Mouse (Mus musculus): ENCODE results near the gene Sptb. TPM values are rescaled to one million over a fixed set of nuclear protein-coding genes. Genes with fewer than 3 reads are reported as not detected.

The Sptb gene
- polyA plus RNA-seq, 1 experiment from 2014 or later: 8.0 TPM

DNA sequence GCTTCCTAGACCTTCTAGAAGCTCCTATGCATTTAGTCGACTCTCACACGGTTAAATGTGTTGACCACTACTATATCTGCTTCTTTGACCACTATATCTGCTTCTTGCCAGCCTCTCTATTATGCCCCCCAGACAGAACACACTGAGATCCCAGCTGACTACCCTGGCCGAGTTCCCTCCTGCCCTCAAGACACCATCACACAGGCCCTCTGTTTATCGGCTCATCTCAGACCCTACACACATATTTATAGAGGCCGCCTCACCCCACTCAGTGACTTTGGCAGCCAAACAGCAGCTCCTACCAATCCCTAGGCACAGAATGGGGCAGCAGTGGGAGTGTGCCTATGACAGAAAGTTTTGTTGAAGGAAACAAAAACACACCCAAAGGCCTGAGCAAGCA is 14.6 kb downstream of the Sptb start:
- no peak overlapping the region for H3K4me3 ChIP-seq
- WGBS: 68% methylated on average over 5 of the region's 5 CpGs
- no peaks in the 10 kb centered on the region for H3K9me3 ChIP-seq
- H3K36me3 ChIP-seq: no peaks in the 10 kb centered on the region
- ATAC-seq (ENCODE audit: low FRiP score, low read depth): 0 out of 2 replicates have a peak, but pooled peaks have one; percentile 42
- H3K4me1 ChIP-seq (replicated peaks): peaks cover 14% of the 10 kb centered on the region
- H3K27ac ChIP-seq (replicated peaks): no peak overlapping the region
- H3K4me2 ChIP-seq: no peak overlapping the region
- no peak overlapping the region for H3K9ac ChIP-seq
- no peaks in the 10 kb centered on the region for H3K27me3 ChIP-seq

GRCm38 (mm10) chr12:76694801-76695505 is 15.4 kb downstream of the Sptb start:
- 4% methylated on average over 17 of the region's 17 CpGs for WGBS
- Histone ChIP-seq H3K9me3 (no peaks in the 10 kb centered on the region), H3K4me1 (replicated peaks) (peaks cover 14% of the 10 kb centered on the region), H3K27ac (replicated peaks) (peak overlapping the region; percentile 60), H3K36me3 (no peaks in the 10 kb centered on the region), H3K27me3 (no peaks in the 10 kb centered on the region), H3K4me3 (peak overlapping the region; percentile 26), H3K9ac (no peak overlapping the region), H3K4me2 (peak overlapping the region; percentile 59)
- peak; percentile 76 for ATAC-seq (ENCODE audit: low FRiP score, low read depth)

- no peaks in the 10 kb centered on the region for H3K9me3 ChIP-seq
- no peak overlapping the region for H3K27ac ChIP-seq (replicated peaks)
- no peak overlapping the region for H3K4me3 ChIP-seq
- no peaks in the 10 kb centered on the region for H3K27me3 ChIP-seq
- ATAC-seq (ENCODE audit: low FRiP score, low read depth): no peak
- no peak overlapping the region for H3K4me2 ChIP-seq
- 0 out of 2 replicates have a peak, but pooled peaks cover 3% of the 10 kb centered on the region for H3K4me1 ChIP-seq (replicated peaks)
- no peaks in the 10 kb centered on the region for H3K36me3 ChIP-seq
- no peak overlapping the region for H3K9ac ChIP-seq
- 77% methylated on average over 10 of the region's 10 CpGs for WGBS
Observed at GRCm38 (mm10) chr12:76687498-76688200, 22.7 kb downstream of the Sptb start.

DNA sequence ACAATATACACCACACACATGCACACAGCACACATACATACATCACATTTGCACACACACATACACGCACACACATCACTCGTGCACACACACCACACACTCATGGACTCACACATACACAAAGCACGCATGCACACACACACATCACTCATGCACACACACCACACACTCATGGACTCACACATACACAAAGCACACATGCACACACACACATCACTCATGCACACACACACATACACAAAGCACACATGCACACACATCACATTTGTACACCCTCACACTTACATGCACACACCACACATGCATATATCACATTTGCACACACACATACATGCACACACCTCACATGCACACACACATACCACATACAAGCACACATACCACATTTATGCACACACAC is 24.7 kb downstream of the Sptb start:
- Histone ChIP-seq H3K27me3 (no peaks in the 10 kb centered on the region), H3K4me2 (no peak overlapping the region), H3K36me3 (no peaks in the 10 kb centered on the region), H3K4me3 (no peak overlapping the region), H3K9me3 (no peaks in the 10 kb centered on the region), H3K9ac (no peak overlapping the region), H3K4me1 (replicated peaks) (0 out of 2 replicates have a peak, but pooled peaks cover 3% of the 10 kb centered on the region), H3K27ac (replicated peaks) (no peak overlapping the region)
- 93% methylated on average over 3 of the region's 3 CpGs for WGBS
- ATAC-seq (ENCODE audit: low FRiP score, low read depth): no peak

DNA sequence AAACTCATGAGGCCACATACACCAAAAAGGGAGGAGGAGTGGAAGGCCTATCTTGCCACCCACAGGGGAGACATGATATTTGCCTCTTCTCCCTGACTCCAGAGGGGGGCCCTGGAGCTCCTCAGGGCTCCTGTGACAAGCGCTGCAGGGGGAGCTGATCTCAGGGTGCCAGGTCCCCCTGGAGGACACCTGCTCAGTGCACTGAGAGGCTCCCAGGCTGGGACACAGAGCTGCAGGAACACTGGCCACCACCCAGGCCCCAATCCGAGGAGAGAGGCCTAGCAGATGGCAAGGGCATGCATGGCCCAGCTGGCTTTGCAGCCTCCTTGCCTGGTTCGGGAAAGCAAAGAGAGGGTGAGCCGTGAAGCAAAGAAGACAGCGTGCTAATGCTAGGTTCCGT is 25.9 kb downstream of the Sptb start:
- H3K27ac ChIP-seq (replicated peaks): no peak overlapping the region
- ATAC-seq (ENCODE audit: low FRiP score, low read depth): no peak
- no peak overlapping the region for H3K4me3 ChIP-seq
- H3K9ac ChIP-seq: no peak overlapping the region
- no peaks in the 10 kb centered on the region for H3K36me3 ChIP-seq
- H3K4me1 ChIP-seq (replicated peaks): 0 out of 2 replicates have a peak, but pooled peaks cover 3% of the 10 kb centered on the region
- whole genome bisulfite sequencing: 73% methylated on average over 6 of the region's 6 CpGs
- H3K4me2 ChIP-seq: no peak overlapping the region
- H3K9me3 ChIP-seq: no peaks in the 10 kb centered on the region
- H3K27me3 ChIP-seq: no peaks in the 10 kb centered on the region

DNA sequence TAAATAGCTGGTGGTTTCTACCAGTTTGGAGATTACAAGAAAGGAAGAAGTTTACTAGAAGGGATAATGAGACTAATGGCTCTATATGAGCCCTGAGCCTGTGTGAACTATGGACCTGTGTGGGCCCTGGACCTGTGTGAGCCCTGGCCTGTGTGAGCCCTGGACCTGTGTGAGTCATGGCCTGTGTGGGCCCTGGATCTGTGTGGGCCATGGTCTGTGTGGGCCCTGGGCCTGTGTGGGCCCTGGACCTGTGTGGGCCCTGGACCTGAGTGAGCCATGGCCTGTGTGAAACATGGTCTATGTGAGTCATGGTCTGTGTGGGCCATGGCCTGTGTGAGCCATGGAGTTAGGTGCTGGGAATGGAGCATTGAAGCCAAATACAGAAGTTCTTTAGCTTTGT is 28.4 kb downstream of the Sptb start:
- H3K4me2 ChIP-seq: no peak overlapping the region
- no peaks in the 10 kb centered on the region for H3K27me3 ChIP-seq
- no peak overlapping the region for H3K27ac ChIP-seq (replicated peaks)
- H3K4me3 ChIP-seq: no peak overlapping the region
- no peaks in the 10 kb centered on the region for H3K36me3 ChIP-seq
- 0 out of 2 replicates have a peak, but pooled peaks cover 3% of the 10 kb centered on the region for H3K4me1 ChIP-seq (replicated peaks)
- 0 out of 2 replicates have a peak, but pooled peaks have one; percentile 42 for ATAC-seq (ENCODE audit: low FRiP score, low read depth)
- H3K9me3 ChIP-seq: no peaks in the 10 kb centered on the region
- no peak overlapping the region for H3K9ac ChIP-seq

DNA sequence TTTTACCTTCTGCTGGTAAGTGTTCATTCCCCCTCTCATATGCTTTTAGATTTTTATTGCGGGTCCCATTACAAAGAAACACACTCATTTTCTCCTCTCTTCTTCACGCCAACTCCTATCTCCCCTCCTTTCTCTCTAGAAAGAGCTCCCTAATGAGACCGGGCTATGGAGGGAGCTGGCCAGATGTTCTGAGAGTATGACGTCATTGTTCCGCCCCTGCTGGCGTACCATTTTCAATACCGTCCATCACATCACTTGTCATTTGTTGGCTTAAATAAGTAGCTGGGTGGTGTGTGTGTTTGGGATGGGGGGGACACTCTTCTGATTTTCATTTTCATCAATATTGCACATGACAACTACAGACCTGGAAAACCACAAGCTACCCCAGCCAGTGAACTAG is 33.3 kb downstream of the Sptb start:
- Histone ChIP-seq H3K4me3 (no peak overlapping the region), H3K27ac (replicated peaks) (no peak overlapping the region), H3K27me3 (no peaks in the 10 kb centered on the region), H3K36me3 (no peaks in the 10 kb centered on the region), H3K4me1 (replicated peaks) (peaks cover 12% of the 10 kb centered on the region; the same call in 1 of the 2 replicates), H3K4me2 (no peak overlapping the region), H3K9me3 (no peaks in the 10 kb centered on the region), H3K9ac (no peak overlapping the region)
- 60% methylated on average over 7 of the region's 7 CpGs for WGBS
- ATAC-seq (ENCODE audit: low FRiP score, low read depth): no peak

DNA sequence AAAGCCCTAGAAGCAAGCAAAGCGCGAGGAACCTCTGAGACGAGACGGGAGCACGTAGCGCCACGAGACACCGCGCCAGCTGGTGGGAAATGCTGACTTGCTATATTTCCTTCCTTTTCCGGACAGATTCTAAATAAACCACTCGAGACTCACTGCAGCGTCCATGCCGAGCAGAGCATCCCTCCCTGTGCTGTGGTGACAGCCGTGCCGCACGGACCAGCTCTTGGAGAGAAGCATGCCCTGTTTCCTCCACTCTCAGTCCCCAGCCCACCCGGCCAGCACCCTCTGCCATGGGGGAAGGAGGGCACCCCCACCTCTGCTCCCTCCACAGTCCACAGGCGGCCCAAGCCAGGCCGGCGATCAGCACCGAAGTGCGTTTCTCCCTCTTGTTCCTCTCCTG is 33.9 kb downstream of the Sptb start:
- WGBS: 76% methylated on average over 22 of the region's 22 CpGs
- ATAC-seq (ENCODE audit: low FRiP score, low read depth): no peak

GRCm38 (mm10) chr12:76675364-76675763 is 35.0 kb downstream of the Sptb start:
- H3K9ac ChIP-seq: no peak overlapping the region
- peak overlapping the region; percentile 3; the same call in 1 of the 2 replicates for H3K27ac ChIP-seq (replicated peaks)
- H3K4me3 ChIP-seq: no peak overlapping the region
- no peaks in the 10 kb centered on the region for H3K36me3 ChIP-seq
- no peaks in the 10 kb centered on the region for H3K9me3 ChIP-seq
- no peaks in the 10 kb centered on the region for H3K27me3 ChIP-seq
- 53% methylated on average over 5 of the region's 5 CpGs for WGBS
- no peak for ATAC-seq (ENCODE audit: low FRiP score, low read depth)
- no peak overlapping the region for H3K4me2 ChIP-seq
- H3K4me1 ChIP-seq (replicated peaks): peaks cover 12% of the 10 kb centered on the region; the same call in 1 of the 2 replicates

More for the DNA sequence above, 33.9 kb downstream of the Sptb start:
- H3K4me3 ChIP-seq: no peak overlapping the region
- no peak overlapping the region for H3K4me2 ChIP-seq
- H3K27ac ChIP-seq (replicated peaks): no peak overlapping the region; the same call in 1 of the 2 replicates
- H3K27me3 ChIP-seq: no peaks in the 10 kb centered on the region
- no peaks in the 10 kb centered on the region for H3K36me3 ChIP-seq
- peaks cover 12% of the 10 kb centered on the region; the same call in 1 of the 2 replicates for H3K4me1 ChIP-seq (replicated peaks)
- no peaks in the 10 kb centered on the region for H3K9me3 ChIP-seq
- H3K9ac ChIP-seq: no peak overlapping the region

DNA sequence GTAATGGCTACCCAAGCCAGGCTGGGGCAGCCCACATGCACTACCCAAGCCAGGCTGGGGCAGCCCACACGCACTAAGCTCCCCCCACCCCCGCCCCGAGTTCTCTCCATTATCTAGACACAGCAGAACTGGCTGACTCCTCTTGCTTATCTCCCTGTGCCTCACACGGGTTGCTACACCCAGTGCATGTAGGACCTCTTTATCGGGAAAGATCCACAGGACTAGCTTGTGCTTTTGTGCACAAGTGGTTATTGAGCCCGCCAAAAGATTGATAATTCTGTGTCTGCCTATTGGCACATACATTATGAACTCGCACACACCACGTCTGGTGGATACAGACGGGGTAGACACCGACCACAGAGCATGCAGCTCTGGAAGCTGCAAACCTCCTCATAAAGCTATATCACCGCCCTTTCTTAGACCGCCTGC is 36.5 kb downstream of the Sptb start:
- H3K4me3 ChIP-seq: no peak overlapping the region
- 0 out of 2 replicates have a peak, but pooled peaks have one; percentile 9 for ATAC-seq (ENCODE audit: low FRiP score, low read depth)
- H3K27ac ChIP-seq (replicated peaks): no peak overlapping the region
- H3K27me3 ChIP-seq: no peaks in the 10 kb centered on the region
- peaks cover 12% of the 10 kb centered on the region; the same call in 1 of the 2 replicates for H3K4me1 ChIP-seq (replicated peaks)
- H3K36me3 ChIP-seq: no peaks in the 10 kb centered on the region
- WGBS: 80% methylated on average over 12 of the region's 12 CpGs
- H3K4me2 ChIP-seq: no peak overlapping the region
- H3K9me3 ChIP-seq: no peaks in the 10 kb centered on the region
- no peak overlapping the region for H3K9ac ChIP-seq

GRCm38 (mm10) chr12:76672008-76672407 is 38.3 kb downstream of the Sptb start:
- Histone ChIP-seq H3K9ac (no peak overlapping the region), H3K27ac (replicated peaks) (no peak overlapping the region), H3K27me3 (no peaks in the 10 kb centered on the region), H3K4me1 (replicated peaks) (peaks cover 12% of the 10 kb centered on the region; the same call in 1 of the 2 replicates), H3K4me2 (no peak overlapping the region), H3K4me3 (no peak overlapping the region), H3K36me3 (no peaks in the 10 kb centered on the region), H3K9me3 (no peaks in the 10 kb centered on the region)
- no peak for ATAC-seq (ENCODE audit: low FRiP score, low read depth)
- 81% methylated on average over 8 of the region's 8 CpGs for WGBS

GRCm38 (mm10) chr12:76670533-76671086 is 39.7 kb downstream of the Sptb start:
- Histone ChIP-seq H3K4me1 (replicated peaks) (peaks cover 8% of the 10 kb centered on the region; the same call in 1 of the 2 replicates), H3K27ac (replicated peaks) (no peak overlapping the region), H3K27me3 (no peaks in the 10 kb centered on the region), H3K4me3 (no peak overlapping the region), H3K9ac (no peak overlapping the region), H3K4me2 (no peak overlapping the region), H3K9me3 (no peaks in the 10 kb centered on the region), H3K36me3 (no peaks in the 10 kb centered on the region)
- 80% methylated on average over 13 of the region's 13 CpGs for WGBS
- no peak for ATAC-seq (ENCODE audit: low FRiP score, low read depth)

Data from hindbrain, embryonic 15.5 days (tissue).